Mouse (Mus musculus) limb, embryonic 11.5 days (tissue): Measurements from ENCODE around the gene Mul1. TPM values are rescaled to one million over a fixed set of nuclear protein-coding genes. Genes with fewer than 3 reads are reported as not detected.
A peak's percentile ranks its signal among the peaks of the same experiment; 100 is the strongest.
"Not testable (repeated sequence)": the region's sequence is repeated elsewhere in the genome, so short reads cannot be mapped to it uniquely, and the experiment has no call there.

Experiments used
- ATAC-seq: fragments of 200-750 bp; cut with Nextera tagmentation; 2 replicates; pipeline ENCODE4 v1.8.0; 2017; ENCODE audit warnings: low read depth; ENCODE audit not compliant: insufficient number of reproducible peaks, low FRiP score, low TSS enrichment
- DNase-seq: peaks from one replicate; pipeline ENCODE4 v3.0.0-alpha.2; 2015; ENCODE audit warnings: low spot score
- H3K27ac ChIP-seq: fragments of 300-500 bp; sonication (generic); replicated peaks from 2 replicates; pipeline ENCODE4 v1.5.1; 2014; ENCODE audit warnings: low read depth, mild to moderate bottlenecking, low read length
- H3K27me3 ChIP-seq: fragments of 300-500 bp; sonication (generic); 2 replicates; pipeline ENCODE4 v1.6.1; 2014; ENCODE audit warnings: mild to moderate bottlenecking, low read length, mixed read lengths; ENCODE audit not compliant: control insufficient read depth, insufficient read depth
- H3K36me3 ChIP-seq: fragments of 300-500 bp; sonication (generic); 2 replicates; pipeline ENCODE4 v1.6.1; 2014; ENCODE audit warnings: mild to moderate bottlenecking, low read length, moderate library complexity, mixed read lengths; ENCODE audit not compliant: control insufficient read depth, insufficient read depth
- H3K4me1 ChIP-seq: fragments of 300-500 bp; sonication (generic); 2 replicates; pipeline ENCODE4 v1.6.1; 2014; ENCODE audit warnings: low read length, mixed read lengths; ENCODE audit not compliant: control insufficient read depth, insufficient read depth
- H3K4me2 ChIP-seq: fragments of 300-500 bp; sonication (generic); 2 replicates; pipeline ENCODE4 v1.6.1; 2014; ENCODE audit warnings: low read depth, mild to moderate bottlenecking, moderate library complexity; ENCODE audit not compliant: severe bottlenecking
- H3K4me3 ChIP-seq: fragments of 300-500 bp; sonication (generic); 2 replicates; pipeline ENCODE4 v1.5.1; 2014; ENCODE audit warnings: low read depth, low read length
- H3K9ac ChIP-seq: fragments of 300-500 bp; sonication (generic); 2 replicates; pipeline ENCODE4 v1.6.1; 2014; ENCODE audit warnings: mild to moderate bottlenecking, low read length
- H3K9me3 ChIP-seq: fragments of 300-500 bp; sonication (generic); 2 replicates; pipeline ENCODE4 v1.6.1; 2016; ENCODE audit warnings: low read length; ENCODE audit not compliant: control insufficient read depth
- WGBS: fragments of 180-500 bp; shearing (Covaris S2); extraction: QIAGEN DNeasy Blood & Tissue Kit; methylation state at CpG from one replicate; pipeline ENCODE4 v1.1.7; 2014; 5-methylcytosine and 5-hydroxymethylcytosine counted together
- polyA plus RNA-seq: library from polyadenylated mRNA; unstranded; fragments of >200 nt; fragmentation: Nextera tagmentation; extraction: Ambion mirVana; gene quantifications from 2 replicates; pipeline ENCODE4 v1.2.1, GENCODE M21; 2014

Mul1 gene
- polyA plus RNA-seq, 1 experiment from 2014 or later, result 21.6 TPM

- H3K27ac ChIP-seq, DNase-seq, H3K4me2 ChIP-seq, H3K27me3 ChIP-seq, H3K36me3 ChIP-seq, ATAC-seq, H3K4me1 ChIP-seq, H3K4me3 ChIP-seq, H3K9me3 ChIP-seq, H3K9ac ChIP-seq: not testable (repeated sequence)
- 90% methylated on average over 14 of the region's 14 CpGs for WGBS
These were observed 8.9 kb upstream of the Mul1 start for GRCm38 (mm10) chr4:138425604-138426003.

- H3K36me3 ChIP-seq, result no peaks in the 10 kb centered on the region
- ATAC-seq (no peak), DNase-seq (peak; percentile 89)
- H3K27me3 ChIP-seq, result no peaks in the 10 kb centered on the region
- WGBS, result 42% methylated on average over 22 of the region's 22 CpGs
- no peak overlapping the region for H3K4me3 ChIP-seq
- no peaks in the 10 kb centered on the region for H3K4me1 ChIP-seq
- H3K9ac ChIP-seq, result no peak overlapping the region
- H3K27ac ChIP-seq, result no peak overlapping the region
- no peak overlapping the region for H3K4me2 ChIP-seq
- no peaks in the 10 kb centered on the region for H3K9me3 ChIP-seq
These were observed 7.4 kb upstream of the Mul1 start for GRCm38 (mm10) chr4:138426778-138427705.

GRCm38 (mm10) chr4:138429778-138430177 lies 4.7 kb upstream of the Mul1 start:
- no peaks in the 10 kb centered on the region for H3K27me3 ChIP-seq
- ATAC-seq, result no peak
- 49% methylated on average over 3 of the region's 3 CpGs for WGBS

GRCm38 (mm10) chr4:138431340-138431739 lies 3.1 kb upstream of the Mul1 start:
- H3K27ac ChIP-seq, result no peak overlapping the region
- no peaks in the 10 kb centered on the region for H3K9me3 ChIP-seq
- 28% methylated on average over 8 of the region's 8 CpGs for WGBS
- H3K4me2 ChIP-seq, result no peak overlapping the region
- H3K36me3 ChIP-seq, result no peaks in the 10 kb centered on the region
- ATAC-seq, result no peak
- DNase-seq, result peak; percentile 30
- H3K4me3 ChIP-seq, result no peak overlapping the region
- H3K4me1 ChIP-seq, result peaks cover 8% of the 10 kb centered on the region
- no peak overlapping the region for H3K9ac ChIP-seq
- H3K27me3 ChIP-seq, result no peaks in the 10 kb centered on the region

More at GRCm38 (mm10) chr4:138429778-138430177, 4.7 kb upstream of the Mul1 start:
- Histone ChIP-seq H3K36me3 (no peaks in the 10 kb centered on the region), H3K9me3 (no peaks in the 10 kb centered on the region), H3K27ac (no peak overlapping the region), H3K4me3 (no peak overlapping the region), H3K4me2 (no peak overlapping the region), H3K4me1 (no peaks in the 10 kb centered on the region), H3K9ac (no peak overlapping the region)
- peak; percentile 48 for DNase-seq

- Histone ChIP-seq H3K27me3 (no peaks in the 10 kb centered on the region), H3K4me3 (no peak overlapping the region), H3K9me3 (no peaks in the 10 kb centered on the region), H3K27ac (no peak overlapping the region), H3K9ac (no peak overlapping the region), H3K36me3 (peaks cover 21% of the 10 kb centered on the region), H3K4me2 (no peak overlapping the region), H3K4me1 (peaks cover 5% of the 10 kb centered on the region)
- no peak for DNase-seq
- WGBS, result 73% methylated on average over 3 of the region's 3 CpGs
- ATAC-seq, result no peak
These were observed 5.6 kb downstream of the Mul1 start for GRCm38 (mm10) chr4:138440062-138440461.

- H3K27ac ChIP-seq, result no peak overlapping the region
These were observed 10.5 kb downstream of the Mul1 start for GRCm38 (mm10) chr4:138444941-138445340.

GRCm38 (mm10) chr4:138446981-138447380 lies 12.5 kb downstream of the Mul1 start:
- no peak overlapping the region for H3K27ac ChIP-seq
- no peak overlapping the region for H3K4me2 ChIP-seq
- no peaks in the 10 kb centered on the region for H3K9me3 ChIP-seq
- peaks cover 2% of the 10 kb centered on the region; the same call in 1 of the 2 replicates for H3K27me3 ChIP-seq
- 24% methylated on average over 13 of the region's 13 CpGs for WGBS
- ATAC-seq, result no peak
- H3K4me3 ChIP-seq, result no peak overlapping the region
- DNase-seq, result no peak
- H3K4me1 ChIP-seq, result 0 out of 2 replicates have a peak, but pooled peaks cover 3% of the 10 kb centered on the region
- H3K36me3 ChIP-seq, result no peaks in the 10 kb centered on the region
- H3K9ac ChIP-seq, result no peak overlapping the region

More at GRCm38 (mm10) chr4:138444941-138445340, 10.5 kb downstream of the Mul1 start:
- no peak for ATAC-seq
- Histone ChIP-seq H3K4me1 (0 out of 2 replicates have a peak, but pooled peaks cover 3% of the 10 kb centered on the region), H3K9ac (no peak overlapping the region), H3K27me3 (no peaks in the 10 kb centered on the region), H3K4me2 (no peak overlapping the region), H3K4me3 (no peak overlapping the region), H3K9me3 (no peaks in the 10 kb centered on the region), H3K36me3 (peaks cover 5% of the 10 kb centered on the region)
- 23% methylated on average over 5 of the region's 5 CpGs for WGBS
- no peak for DNase-seq

- Histone ChIP-seq H3K27me3 (peaks cover 3% of the 10 kb centered on the region; the same call in 1 of the 2 replicates), H3K36me3 (no peaks in the 10 kb centered on the region), H3K4me3 (no peak overlapping the region), H3K4me1 (0 out of 2 replicates have a peak, but pooled peaks cover 3% of the 10 kb centered on the region), H3K27ac (no peak overlapping the region), H3K4me2 (0 out of 2 replicates have a peak overlapping the region, but pooled peaks have one; percentile 2), H3K9ac (no peak overlapping the region), H3K9me3 (no peaks in the 10 kb centered on the region)
- no peak; the same call in 1 of the 2 replicates for ATAC-seq
- WGBS, result 0% methylated on average over 8 of the region's 8 CpGs
- peak; percentile 97 for DNase-seq
These were observed 12.9 kb downstream of the Mul1 start for GRCm38 (mm10) chr4:138447387-138447786.
